Mouse (Mus musculus): ENCODE measurements around the gene Tm9sf4. TPM values are rescaled to one million over a fixed set of nuclear protein-coding genes. Genes with fewer than 3 reads are reported as not detected.

The Tm9sf4 gene
- polyA plus RNA-seq, 1 experiment from 2014 or later, result 54.5 TPM

DNA sequence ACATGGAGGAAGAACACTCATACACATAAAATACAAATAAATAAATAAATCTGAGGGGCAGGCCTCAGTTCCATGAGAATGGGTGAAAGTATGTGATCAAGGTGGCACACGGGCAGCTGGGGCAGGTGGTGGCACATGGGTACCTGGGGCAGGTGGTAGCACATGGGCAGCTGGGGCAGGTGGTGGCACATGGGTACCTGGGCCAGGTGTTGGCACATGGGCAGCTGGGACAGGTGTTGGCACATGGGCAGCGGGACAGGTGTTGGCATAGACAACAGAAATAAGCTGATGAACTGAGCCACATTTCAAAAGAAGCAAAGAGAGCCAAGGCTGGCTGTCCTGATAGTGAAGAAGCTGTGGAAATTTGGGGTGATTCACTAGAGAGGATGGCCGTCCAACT lies 11.4 kb upstream of the Tm9sf4 start:
- DNase-seq (ENCODE audit: low spot score) (no peak), ATAC-seq (no peak)
- H3K4me3 ChIP-seq (ENCODE audit: low read depth, low read length), result no peak overlapping the region
- H3K9ac ChIP-seq (ENCODE audit: low read length), result no peak overlapping the region
- H3K27ac ChIP-seq (ENCODE audit: low read depth, low read length), result no peak overlapping the region
- no peaks in the 10 kb centered on the region for H3K27me3 ChIP-seq (replicated peaks; ENCODE audit: control insufficient read depth, insufficient read depth, low read length)
- WGBS, result 85% methylated on average over 3 of the region's 3 CpGs
- no peaks in the 10 kb centered on the region for H3K4me1 ChIP-seq (ENCODE audit: control insufficient read depth, insufficient read depth, low read length)
- no peak overlapping the region for H3K4me2 ChIP-seq (ENCODE audit: low read length)
- H3K9me3 ChIP-seq (replicated peaks; ENCODE audit: control insufficient read depth, low read length), result no peaks in the 10 kb centered on the region
- no peaks in the 10 kb centered on the region for H3K36me3 ChIP-seq (ENCODE audit: control insufficient read depth, insufficient read depth, low read length)

DNA sequence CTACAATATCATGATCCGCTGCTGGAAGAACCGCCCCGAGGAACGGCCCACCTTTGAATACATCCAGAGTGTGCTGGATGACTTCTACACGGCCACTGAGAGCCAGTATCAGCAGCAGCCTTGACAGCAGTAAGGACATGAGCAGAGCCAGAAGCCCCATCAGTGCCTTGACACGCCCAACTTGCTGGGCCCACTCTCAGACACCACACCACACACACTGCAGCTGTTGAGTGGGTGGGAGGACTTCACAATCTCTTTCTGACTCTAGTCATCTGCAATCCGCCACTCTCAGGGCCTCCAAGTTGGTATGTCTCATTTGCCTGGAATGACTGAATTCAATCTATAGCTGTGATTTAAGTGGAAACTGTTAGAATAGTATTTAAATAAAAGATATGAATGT lies 10.1 kb upstream of the Tm9sf4 start:
- no peak for ATAC-seq
- no peak for DNase-seq (ENCODE audit: low spot score)
- Histone ChIP-seq H3K9ac (ENCODE audit: low read length) (no peak overlapping the region), H3K4me3 (ENCODE audit: low read depth, low read length) (no peak overlapping the region), H3K27me3 (replicated peaks; ENCODE audit: control insufficient read depth, insufficient read depth, low read length) (no peaks in the 10 kb centered on the region), H3K27ac (ENCODE audit: low read depth, low read length) (no peak overlapping the region), H3K36me3 (ENCODE audit: control insufficient read depth, insufficient read depth, low read length) (no peaks in the 10 kb centered on the region), H3K9me3 (replicated peaks; ENCODE audit: control insufficient read depth, low read length) (no peaks in the 10 kb centered on the region), H3K4me2 (ENCODE audit: low read length) (no peak overlapping the region), H3K4me1 (ENCODE audit: control insufficient read depth, insufficient read depth, low read length) (no peaks in the 10 kb centered on the region)
- whole genome bisulfite sequencing, result 80% methylated on average over 7 of the region's 7 CpGs

DNA sequence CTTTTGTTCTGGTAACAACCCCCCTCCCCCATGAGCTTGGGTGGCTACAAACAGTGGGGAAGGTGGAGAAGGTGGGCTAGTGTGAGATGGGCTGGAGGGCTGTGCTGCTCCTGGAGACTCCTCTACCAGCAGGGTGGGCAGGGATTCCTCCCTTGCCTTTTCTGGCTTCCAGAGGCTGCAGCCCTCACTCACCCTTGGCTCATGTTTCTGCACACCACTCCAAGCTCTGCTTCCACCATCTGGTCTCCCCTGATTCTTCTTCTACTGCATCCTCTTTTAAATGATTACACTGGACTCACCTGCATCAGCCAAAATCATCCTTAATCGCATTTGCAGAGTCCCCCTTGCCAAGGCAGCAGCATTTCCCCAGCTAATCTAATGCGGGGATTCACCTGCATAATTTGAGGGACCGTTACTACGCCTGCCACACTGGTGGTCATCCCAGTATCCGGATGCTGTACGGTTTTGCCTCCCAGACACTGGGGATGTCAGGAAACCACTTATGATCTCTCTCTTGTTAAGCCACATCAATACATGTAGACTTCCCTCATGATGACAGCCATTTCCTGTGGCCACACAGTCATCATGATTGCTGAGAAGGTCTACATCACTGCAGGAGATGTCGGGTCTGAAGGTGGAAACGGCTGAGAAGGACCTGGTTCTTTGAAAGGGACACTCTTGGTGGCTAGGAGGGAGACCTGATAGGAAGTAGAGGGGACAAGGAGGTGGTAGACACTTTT lies 9.0 kb upstream of the Tm9sf4 start:
- Histone ChIP-seq H3K9me3 (replicated peaks; ENCODE audit: control insufficient read depth, low read length) (no peaks in the 10 kb centered on the region), H3K27ac (ENCODE audit: low read depth, low read length) (no peak overlapping the region), H3K4me2 (ENCODE audit: low read length) (no peak overlapping the region), H3K27me3 (replicated peaks; ENCODE audit: control insufficient read depth, insufficient read depth, low read length) (no peaks in the 10 kb centered on the region), H3K4me3 (ENCODE audit: low read depth, low read length) (no peak overlapping the region), H3K4me1 (ENCODE audit: control insufficient read depth, insufficient read depth, low read length) (no peaks in the 10 kb centered on the region), H3K36me3 (ENCODE audit: control insufficient read depth, insufficient read depth, low read length) (no peaks in the 10 kb centered on the region), H3K9ac (ENCODE audit: low read length) (no peak overlapping the region)
- DNase-seq (ENCODE audit: low spot score) (no peak), ATAC-seq (no peak)
- 77% methylated on average over 8 of the region's 8 CpGs for WGBS

DNA sequence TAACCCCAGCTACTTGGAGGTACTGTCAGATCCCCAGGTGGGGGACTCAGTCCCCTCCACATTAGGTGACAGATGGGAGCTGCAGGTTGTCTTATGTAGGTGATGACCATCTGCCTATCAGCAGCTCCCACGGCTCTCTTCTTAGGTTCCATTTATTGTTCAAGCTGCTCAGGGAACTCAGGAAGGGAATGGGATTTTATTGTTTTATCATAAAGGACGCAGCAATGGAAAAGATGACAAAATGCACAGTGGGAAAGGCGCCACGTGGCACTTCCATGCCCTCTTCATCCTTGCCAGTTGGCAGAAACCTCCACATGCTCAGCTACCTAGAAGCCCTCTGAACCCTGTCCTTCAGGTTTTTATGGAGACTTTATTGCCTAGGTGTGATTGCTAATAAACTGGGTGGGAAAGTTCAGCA lies 8.1 kb upstream of the Tm9sf4 start:
- ATAC-seq, result no peak
- 67% methylated on average over 4 of the region's 4 CpGs for WGBS
- H3K4me1 ChIP-seq (ENCODE audit: control insufficient read depth, insufficient read depth, low read length), result no peaks in the 10 kb centered on the region

DNA sequence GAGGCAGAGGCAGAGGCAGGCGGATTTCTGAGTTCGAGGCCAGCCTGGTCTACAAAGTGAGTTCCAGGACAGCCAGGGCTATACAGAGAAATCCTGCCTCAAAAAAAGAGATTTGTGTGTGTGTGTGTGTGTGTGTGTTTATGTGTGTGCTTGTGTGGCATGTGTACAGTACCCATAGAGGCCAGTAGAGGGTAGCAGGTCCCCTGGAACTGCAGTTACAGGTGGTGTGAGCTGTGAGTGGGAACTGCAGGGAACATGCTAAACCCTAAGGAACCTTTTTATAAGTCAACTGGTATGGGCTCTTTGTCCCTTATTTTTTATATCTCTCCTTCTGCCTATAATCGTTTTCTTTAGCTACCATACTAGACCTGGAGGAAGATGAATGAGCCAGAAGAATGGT lies 3.8 kb upstream of the Tm9sf4 start:
- 56% methylated on average over 1 of the region's 3 CpGs for WGBS
- Histone ChIP-seq H3K4me3 (ENCODE audit: low read depth, low read length) (no peak overlapping the region), H3K36me3 (ENCODE audit: control insufficient read depth, insufficient read depth, low read length) (no peaks in the 10 kb centered on the region), H3K4me2 (ENCODE audit: low read length) (no peak overlapping the region), H3K27ac (ENCODE audit: low read depth, low read length) (no peak overlapping the region), H3K27me3 (replicated peaks; ENCODE audit: control insufficient read depth, insufficient read depth, low read length) (no peaks in the 10 kb centered on the region), H3K9ac (ENCODE audit: low read length) (no peak overlapping the region), H3K9me3 (replicated peaks; ENCODE audit: control insufficient read depth, low read length) (no peaks in the 10 kb centered on the region), H3K4me1 (ENCODE audit: control insufficient read depth, insufficient read depth, low read length) (peaks cover 3% of the 10 kb centered on the region)
- DNase-seq (ENCODE audit: low spot score) (no peak), ATAC-seq (no peak)

More for the DNA sequence above, 8.1 kb upstream of the Tm9sf4 start:
- no peak for DNase-seq (ENCODE audit: low spot score)
- no peak overlapping the region for H3K4me3 ChIP-seq (ENCODE audit: low read depth, low read length)
- H3K27ac ChIP-seq (ENCODE audit: low read depth, low read length), result no peak overlapping the region
- no peaks in the 10 kb centered on the region for H3K9me3 ChIP-seq (replicated peaks; ENCODE audit: control insufficient read depth, low read length)
- no peaks in the 10 kb centered on the region for H3K36me3 ChIP-seq (ENCODE audit: control insufficient read depth, insufficient read depth, low read length)
- H3K4me2 ChIP-seq (ENCODE audit: low read length), result no peak overlapping the region
- H3K27me3 ChIP-seq (replicated peaks; ENCODE audit: control insufficient read depth, insufficient read depth, low read length), result no peaks in the 10 kb centered on the region
- H3K9ac ChIP-seq (ENCODE audit: low read length), result no peak overlapping the region

DNA sequence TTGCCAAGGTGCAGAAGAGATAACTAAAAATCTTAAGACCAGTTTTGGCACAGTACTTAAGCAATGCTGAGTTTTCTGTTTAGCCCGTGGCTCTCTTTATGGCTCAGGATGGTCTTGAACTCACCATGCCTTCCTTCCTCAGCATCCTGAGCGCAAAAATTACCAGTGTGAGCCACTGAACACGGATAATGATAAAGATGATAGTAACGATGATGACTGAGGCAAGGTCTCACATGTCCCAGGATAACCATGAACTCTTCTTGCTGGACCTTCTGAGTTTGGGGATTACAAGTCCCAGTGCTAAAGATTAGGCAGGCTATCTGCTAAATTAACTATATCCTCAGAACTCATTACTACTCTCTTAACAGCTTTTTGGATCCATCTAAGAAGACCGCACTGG lies 970 bp upstream of the Tm9sf4 start:
- Histone ChIP-seq H3K4me2 (ENCODE audit: low read length) (no peak overlapping the region), H3K36me3 (ENCODE audit: control insufficient read depth, insufficient read depth, low read length) (0 out of 2 replicates have a peak, but pooled peaks cover 2% of the 10 kb centered on the region), H3K27me3 (replicated peaks; ENCODE audit: control insufficient read depth, insufficient read depth, low read length) (no peaks in the 10 kb centered on the region), H3K4me1 (ENCODE audit: control insufficient read depth, insufficient read depth, low read length) (peaks cover 4% of the 10 kb centered on the region), H3K27ac (ENCODE audit: low read depth, low read length) (no peak overlapping the region), H3K4me3 (ENCODE audit: low read depth, low read length) (no peak overlapping the region), H3K9ac (ENCODE audit: low read length) (no peak overlapping the region), H3K9me3 (replicated peaks; ENCODE audit: control insufficient read depth, low read length) (no peaks in the 10 kb centered on the region)
- ATAC-seq (no peak), DNase-seq (ENCODE audit: low spot score) (no peak)
- 83% methylated on average over 5 of the region's 5 CpGs for WGBS

DNA sequence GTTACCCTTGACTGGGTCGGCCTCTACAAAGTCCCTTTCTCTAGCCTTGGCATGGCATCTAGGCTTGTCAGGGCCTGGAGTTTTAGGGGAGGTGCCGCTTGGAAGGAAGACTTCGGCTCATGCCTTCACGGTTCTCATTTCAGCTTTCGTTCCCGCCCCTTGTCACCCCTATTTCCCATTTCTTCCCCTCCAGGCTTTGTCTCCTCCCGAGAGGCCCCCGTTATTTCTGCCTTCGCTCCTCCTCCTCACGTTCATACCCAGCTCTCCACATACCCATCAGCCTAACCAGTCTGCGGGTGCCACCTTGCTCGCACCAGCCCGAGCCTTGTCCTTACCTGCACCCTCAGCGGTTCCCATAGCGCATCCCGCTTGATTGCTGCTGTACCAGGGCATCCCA lies 579 bp downstream of the Tm9sf4 start:
- no peak for DNase-seq (ENCODE audit: low spot score)
- Histone ChIP-seq H3K27me3 (replicated peaks; ENCODE audit: control insufficient read depth, insufficient read depth, low read length) (no peaks in the 10 kb centered on the region), H3K27ac (ENCODE audit: low read depth, low read length) (peak overlapping the region; percentile 87), H3K4me3 (ENCODE audit: low read depth, low read length) (peak overlapping the region; percentile 67), H3K36me3 (ENCODE audit: control insufficient read depth, insufficient read depth, low read length) (0 out of 2 replicates have a peak, but pooled peaks cover 3% of the 10 kb centered on the region), H3K9me3 (replicated peaks; ENCODE audit: control insufficient read depth, low read length) (no peaks in the 10 kb centered on the region), H3K4me1 (ENCODE audit: control insufficient read depth, insufficient read depth, low read length) (peaks cover 4% of the 10 kb centered on the region), H3K9ac (ENCODE audit: low read length) (peak overlapping the region; percentile 80), H3K4me2 (ENCODE audit: low read length) (peak overlapping the region; percentile 61)
- peak; percentile 43 for ATAC-seq
- WGBS, result 1% methylated on average over 16 of the region's 16 CpGs

DNA sequence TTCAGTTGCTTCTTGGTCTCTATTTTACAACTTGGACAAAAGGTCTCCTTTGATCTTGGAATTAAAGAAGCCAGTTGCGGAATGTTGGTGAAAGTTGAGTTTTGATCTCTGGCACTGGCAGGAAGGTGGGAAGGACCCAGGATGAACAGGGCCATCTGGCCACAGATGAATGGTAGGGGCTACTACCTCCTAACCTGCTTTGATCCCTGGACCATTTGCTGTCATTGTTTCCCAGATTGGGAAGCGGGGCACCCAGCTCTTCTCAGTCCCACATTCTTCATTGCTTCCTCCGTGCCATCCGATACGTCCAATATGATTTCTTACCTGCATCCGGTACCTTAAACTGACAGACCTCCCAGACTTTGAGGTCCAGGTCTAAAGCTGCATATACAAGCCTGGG lies 6.0 kb downstream of the Tm9sf4 start:
- Histone ChIP-seq H3K27me3 (replicated peaks; ENCODE audit: control insufficient read depth, insufficient read depth, low read length) (no peaks in the 10 kb centered on the region), H3K9me3 (replicated peaks; ENCODE audit: control insufficient read depth, low read length) (no peaks in the 10 kb centered on the region), H3K36me3 (ENCODE audit: control insufficient read depth, insufficient read depth, low read length) (0 out of 2 replicates have a peak, but pooled peaks cover 3% of the 10 kb centered on the region), H3K9ac (ENCODE audit: low read length) (no peak overlapping the region), H3K27ac (ENCODE audit: low read depth, low read length) (no peak overlapping the region), H3K4me1 (ENCODE audit: control insufficient read depth, insufficient read depth, low read length) (peaks cover 7% of the 10 kb centered on the region), H3K4me3 (ENCODE audit: low read depth, low read length) (no peak overlapping the region), H3K4me2 (ENCODE audit: low read length) (no peak overlapping the region)
- DNase-seq (ENCODE audit: low spot score), result no peak
- ATAC-seq, result no peak
- WGBS, result 50% methylated on average over 6 of the region's 6 CpGs

DNA sequence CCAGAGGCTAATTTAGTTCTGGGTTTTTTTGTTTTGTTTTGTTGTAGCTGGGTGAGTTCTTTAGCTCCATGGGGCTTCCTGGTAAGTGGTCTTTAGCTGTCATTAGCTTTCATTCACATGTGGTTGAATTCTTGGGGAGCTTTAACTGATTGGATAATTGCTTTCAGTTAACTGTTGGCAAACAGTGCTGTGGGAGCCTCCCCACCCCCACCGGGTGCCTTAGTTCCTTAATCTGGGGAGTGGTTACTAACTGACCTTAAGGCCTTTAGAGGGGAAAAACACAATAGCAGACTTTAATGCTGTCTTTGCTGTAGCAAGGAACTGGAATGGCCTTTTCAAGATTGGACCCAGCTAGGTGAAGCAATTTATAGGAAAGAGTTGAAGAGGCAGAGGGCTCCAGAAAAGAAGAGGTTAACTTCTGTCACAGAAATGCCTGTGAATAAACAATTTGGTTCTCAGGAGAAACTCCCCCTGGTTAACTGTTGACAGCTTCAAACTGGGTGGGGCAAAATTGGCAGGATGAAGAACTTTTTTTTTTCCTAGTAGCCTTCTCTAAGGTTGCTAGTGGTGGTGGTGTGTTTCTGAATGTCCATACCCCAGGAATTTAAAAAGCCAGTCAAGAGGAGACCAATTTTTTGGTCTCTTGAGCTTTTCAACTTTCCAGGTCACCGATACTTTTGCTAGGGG lies 7.2 kb downstream of the Tm9sf4 start:
- Histone ChIP-seq H3K27me3 (replicated peaks; ENCODE audit: control insufficient read depth, insufficient read depth, low read length) (no peaks in the 10 kb centered on the region), H3K36me3 (ENCODE audit: control insufficient read depth, insufficient read depth, low read length) (0 out of 2 replicates have a peak, but pooled peaks cover 3% of the 10 kb centered on the region), H3K9ac (ENCODE audit: low read length) (no peak overlapping the region), H3K4me1 (ENCODE audit: control insufficient read depth, insufficient read depth, low read length) (peaks cover 5% of the 10 kb centered on the region; the same call in 1 of the 2 replicates), H3K4me3 (ENCODE audit: low read depth, low read length) (no peak overlapping the region), H3K9me3 (replicated peaks; ENCODE audit: control insufficient read depth, low read length) (no peaks in the 10 kb centered on the region), H3K27ac (ENCODE audit: low read depth, low read length) (no peak overlapping the region), H3K4me2 (ENCODE audit: low read length) (no peak overlapping the region)
- DNase-seq (ENCODE audit: low spot score), result peak; percentile 30
- ATAC-seq, result peak; percentile 32; the same call in 1 of the 2 replicates
- WGBS, result 12% methylated on average over 2 of the region's 2 CpGs

Measured in forebrain, embryonic 14.5 days (tissue).